Mouse (Mus musculus): ENCODE data around the gene Ppbp.
"Not testable (repeated sequence)": the region's sequence is repeated elsewhere in the genome, so short reads cannot be mapped to it uniquely, and the experiment has no call there.

Gene Ppbp

DNA sequence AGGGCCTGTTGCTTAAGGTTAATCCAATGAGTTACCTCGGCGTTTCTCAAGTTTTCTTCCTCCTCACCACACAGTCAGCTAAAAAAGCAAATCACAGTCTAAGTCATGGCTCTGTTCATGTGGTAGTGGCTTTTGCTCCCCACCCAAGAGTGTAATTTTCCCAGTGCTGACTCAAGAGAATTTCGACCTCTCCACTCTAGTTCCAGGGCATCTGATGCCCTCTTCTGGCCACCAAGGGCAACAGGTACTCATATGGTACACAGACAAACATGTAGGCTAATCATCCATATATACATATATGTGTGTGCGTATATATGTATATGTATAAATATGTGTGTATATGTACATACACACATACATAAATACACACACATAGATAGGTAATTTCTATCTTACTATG lies 19.8 kb downstream of the Ppbp start:
- DNase-seq (ENCODE audit: low read depth) = no peak

DNA sequence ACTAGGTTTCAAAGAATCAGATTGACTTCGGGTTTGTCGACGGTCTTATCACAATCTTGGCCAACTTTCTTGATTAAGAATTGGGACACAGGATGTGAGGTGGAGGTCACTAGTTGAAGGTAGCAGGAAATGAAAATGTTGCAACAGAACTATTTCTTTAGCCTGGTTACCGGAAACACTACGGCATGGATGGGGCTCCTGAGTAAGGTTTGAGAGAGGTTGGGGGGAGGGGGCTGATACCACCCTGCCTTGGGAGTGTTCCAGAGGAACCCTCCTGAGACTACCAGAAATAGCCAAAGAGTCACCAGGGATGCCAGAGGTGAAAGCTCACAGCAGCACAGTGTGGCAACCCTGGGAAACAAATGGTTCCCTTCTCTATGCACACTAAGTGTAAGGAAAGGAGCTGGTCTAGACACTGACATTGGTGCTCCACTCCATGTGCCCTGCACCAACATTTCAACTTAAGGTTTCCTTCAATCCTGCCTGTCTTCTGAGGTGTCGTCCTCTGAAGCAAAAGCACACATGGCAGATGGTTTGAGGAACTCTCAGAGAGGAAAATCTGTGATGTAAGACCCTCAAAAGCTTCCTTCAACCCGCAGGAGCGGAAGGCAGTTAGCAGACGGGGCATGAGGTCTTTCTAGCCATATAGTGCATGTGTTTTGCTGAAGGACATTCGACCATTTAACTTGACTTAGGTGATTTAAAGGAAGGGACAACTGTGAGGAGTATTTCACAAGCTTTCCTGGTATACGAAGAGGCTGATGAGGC lies 21.2 kb downstream of the Ppbp start:
- DNase-seq (ENCODE audit: low read depth) = no peak

DNA sequence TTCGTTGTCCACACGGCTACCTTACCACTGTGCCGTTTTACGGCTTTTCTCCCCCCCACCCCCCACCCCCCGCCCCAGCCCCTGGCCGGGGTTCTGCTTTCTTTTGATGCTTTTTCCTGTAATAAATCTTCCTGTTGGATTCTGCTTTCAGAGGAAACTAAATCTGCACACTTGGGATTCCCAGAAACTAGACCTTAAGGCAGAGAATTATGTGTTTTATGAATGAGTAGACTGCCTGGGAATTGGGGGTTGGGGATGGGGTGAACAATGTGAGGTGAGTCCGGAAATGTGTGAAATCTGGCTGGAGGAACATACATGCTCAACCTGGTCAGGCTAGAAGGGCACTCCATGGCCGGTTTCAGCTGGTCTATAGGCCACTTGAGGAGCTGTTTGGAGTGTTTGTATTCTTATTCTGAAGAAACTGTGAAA lies 21.8 kb downstream of the Ppbp start:
- DNase-seq (ENCODE audit: low read depth) = no peak

DNA sequence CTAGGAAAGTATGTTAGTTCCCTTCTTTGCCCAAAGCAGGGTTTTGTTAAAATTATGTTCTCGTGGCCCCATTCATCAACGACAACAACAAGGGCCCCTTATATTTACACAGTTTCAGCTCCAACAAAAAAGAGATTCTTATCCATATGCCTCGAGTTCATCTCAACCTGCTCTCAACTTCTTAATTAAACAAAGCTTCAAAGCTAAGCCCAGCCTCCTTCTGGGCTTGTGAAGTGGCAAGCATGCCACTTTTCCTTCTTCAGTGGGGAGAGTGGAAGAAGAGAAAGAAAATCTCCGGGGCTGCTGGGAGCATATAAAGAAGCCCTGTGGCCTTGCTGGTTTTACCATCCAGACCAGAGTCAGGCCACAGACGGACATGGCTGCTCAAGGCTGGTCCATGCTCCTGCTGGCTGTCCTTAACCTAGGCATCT lies 25.9 kb downstream of the Ppbp start, which contains the start of gene Cxcl15:
TSS of gene Cxcl15 (plus strand) at position 340 of the 431 bp plus-strand sequence.
- no peak for DNase-seq (ENCODE audit: low read depth)

DNA sequence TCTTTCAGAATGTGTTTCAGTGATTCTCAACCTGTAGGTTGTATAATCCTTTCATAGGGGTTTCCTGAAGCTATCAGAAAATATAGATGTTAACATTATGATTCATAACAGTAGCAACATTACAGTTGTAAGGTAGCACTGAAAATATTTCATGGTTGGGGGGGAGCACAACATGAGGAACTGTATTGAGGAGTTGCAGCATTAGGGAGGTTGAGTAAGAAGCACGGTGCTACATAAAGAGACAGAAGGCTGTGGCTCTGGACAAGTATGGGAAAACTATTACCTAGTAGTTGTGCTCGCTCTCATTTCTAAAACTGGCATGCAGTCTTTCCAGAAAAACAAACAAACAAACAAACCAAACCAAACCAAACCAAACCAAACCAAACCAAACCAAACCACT lies 27.1 kb downstream of the Ppbp start:
- DNase-seq (ENCODE audit: low read depth) = not testable (repeated sequence)

DNA sequence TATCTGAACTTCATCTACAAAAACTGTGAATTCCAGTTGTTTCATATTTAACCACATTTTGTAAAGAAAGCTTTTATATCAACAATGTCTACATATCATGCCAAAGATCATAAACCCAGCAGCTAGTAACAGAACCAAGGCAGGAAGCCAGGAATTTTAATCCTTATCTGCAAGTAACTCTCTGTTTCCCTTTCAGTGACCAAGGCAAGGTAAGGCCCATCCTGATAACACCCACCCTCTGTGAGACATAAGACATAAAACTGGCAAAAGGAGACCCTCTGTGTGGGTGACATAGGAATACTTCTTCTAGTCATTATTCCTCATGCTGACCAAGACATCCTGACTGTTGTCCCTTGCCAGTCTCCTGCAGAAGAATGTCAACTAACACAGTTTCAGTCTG lies 36.3 kb downstream of the Ppbp start:
- DNase-seq (ENCODE audit: low read depth) = no peak

DNA sequence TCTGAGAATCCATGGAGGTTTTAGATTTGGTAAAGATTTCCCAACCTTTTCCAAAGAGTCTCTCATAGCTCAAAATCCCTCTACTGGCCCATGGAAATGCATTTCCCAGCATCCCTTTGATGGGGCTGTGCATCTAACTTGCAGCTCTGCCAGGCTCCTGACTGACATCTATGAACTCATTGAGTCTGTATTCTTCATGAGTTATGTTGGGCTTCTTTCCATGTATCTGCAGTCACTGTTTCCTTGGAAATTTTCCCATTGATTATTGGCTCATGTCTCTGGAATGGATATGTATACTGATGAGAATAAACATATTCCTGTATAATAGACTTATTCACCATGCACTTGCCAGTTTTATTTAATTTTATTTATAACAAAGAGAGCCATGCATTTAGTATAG lies 37.7 kb downstream of the Ppbp start:
- DNase-seq (ENCODE audit: low read depth) = no peak

DNA sequence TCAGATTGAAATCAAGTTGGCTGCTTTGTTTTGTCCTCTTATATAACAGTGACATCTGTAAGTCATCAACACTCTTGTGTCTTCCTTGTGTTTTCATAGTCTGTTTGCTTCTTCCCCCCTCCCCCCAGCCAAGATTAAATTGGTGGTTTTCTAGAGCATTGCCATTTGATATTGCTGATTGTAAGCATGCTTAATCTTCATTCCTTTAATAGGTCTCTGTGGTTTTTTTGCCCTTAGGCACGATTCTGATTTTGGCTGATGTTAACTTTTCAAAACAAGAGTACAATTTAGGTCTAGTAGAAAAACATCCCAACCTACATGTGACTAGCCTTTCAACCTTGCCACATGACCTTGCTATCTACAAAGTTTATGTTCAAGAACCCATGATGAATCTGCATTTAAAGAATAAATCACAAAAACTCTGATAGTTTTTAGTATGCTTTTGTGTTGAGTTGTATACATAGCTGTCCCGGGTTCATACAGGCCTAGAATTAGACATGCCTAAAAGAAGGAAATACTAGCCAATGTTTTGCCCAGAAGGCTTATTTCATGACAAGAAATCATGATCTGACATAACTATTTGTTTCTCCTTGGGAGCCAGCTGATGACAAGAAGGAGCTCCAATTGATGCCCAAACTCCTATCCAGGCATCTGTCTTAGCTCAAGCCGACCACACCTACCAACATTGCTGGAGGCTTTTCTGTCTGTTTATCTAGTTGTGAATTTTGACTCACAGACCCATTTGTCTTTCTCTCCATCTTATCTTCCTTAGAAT lies 39.0 kb downstream of the Ppbp start:
- no peak for DNase-seq (ENCODE audit: low read depth)

All from naive thymus-derived CD4-positive, alpha-beta T cell, adult 2 months (primary cell).